Mouse (Mus musculus): ENCODE measurements around the gene Amt.

Amt gene

DNA sequence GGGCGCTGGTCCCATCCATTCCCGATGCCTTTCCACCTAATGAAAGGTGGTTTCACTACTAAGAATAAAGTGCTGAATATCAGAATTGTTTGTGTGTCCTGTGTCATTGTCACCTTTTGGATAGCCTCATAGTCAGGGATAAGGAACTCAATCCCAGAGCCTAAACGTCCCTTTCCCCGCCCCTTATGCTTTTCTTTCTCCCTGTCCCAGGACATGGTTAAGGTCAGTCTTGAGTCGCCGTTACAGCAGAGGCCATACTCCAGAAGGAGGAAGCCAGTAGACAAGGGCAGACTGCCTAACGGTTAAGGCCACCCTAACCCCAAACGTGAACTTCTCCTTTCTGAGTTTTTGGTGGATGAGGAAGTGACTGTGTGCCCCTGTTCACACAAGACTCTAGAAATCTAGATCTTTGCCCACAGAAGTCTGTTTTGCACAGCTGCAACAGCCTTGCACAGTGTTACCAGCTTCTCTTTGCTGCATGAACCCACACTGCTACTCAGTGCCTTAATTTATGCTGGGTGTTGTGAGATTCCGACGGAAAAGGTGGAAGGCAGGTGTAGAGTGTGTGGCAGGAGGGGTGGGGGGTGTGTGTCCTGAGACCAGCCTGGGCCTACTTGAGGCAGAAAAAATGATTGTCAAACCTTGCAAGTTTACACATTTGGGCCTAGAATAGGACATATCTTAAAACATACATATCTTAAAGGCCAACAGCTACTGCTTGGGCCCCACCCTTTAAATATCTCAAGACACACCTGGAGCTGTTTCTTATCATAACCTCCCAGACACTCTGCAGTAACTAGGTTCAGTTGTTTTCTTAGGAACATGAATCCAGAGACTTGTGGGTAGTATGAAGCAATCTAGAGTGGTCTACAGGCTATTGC lies 43.8 kb downstream of the Amt start:
- DNase-seq = peak; percentile 72 to 75

DNA sequence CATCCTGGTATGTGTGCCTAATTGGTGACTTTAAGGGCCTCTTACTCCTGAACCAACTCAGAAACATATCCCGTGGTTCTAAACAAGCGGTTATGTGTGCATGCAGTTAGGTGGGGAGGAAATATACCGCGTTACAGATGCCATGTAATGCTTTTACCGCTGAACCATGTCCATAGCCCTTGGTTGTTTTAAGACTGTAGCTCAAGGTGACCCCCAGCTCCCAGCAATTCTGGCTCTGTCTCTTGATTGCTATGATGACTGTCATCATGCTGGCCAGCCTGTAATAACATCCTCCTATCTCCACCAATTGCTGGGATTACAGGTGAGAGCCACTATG lies 44.5 kb downstream of the Amt start:
- no peak for DNase-seq

DNA sequence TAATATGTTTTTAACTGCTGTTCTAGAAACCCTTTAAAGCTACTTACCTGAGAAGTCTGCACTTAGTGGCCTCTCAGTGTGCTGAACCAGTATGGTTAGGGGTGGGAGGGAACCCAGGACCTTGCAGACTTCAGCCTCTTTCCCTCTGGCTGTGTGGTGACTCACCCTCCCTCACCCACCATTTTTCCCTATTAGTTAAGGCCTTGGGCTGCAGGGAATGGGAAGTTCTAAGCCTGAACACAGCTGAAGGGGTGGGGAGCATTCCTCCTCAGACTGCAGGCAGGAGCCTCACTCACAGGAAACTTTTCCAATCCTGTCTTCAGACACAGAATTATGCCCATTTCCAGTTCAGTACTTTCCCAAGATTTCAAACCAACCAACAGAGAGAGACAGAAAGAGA lies 45.1 kb downstream of the Amt start:
- no peak for DNase-seq

DNA sequence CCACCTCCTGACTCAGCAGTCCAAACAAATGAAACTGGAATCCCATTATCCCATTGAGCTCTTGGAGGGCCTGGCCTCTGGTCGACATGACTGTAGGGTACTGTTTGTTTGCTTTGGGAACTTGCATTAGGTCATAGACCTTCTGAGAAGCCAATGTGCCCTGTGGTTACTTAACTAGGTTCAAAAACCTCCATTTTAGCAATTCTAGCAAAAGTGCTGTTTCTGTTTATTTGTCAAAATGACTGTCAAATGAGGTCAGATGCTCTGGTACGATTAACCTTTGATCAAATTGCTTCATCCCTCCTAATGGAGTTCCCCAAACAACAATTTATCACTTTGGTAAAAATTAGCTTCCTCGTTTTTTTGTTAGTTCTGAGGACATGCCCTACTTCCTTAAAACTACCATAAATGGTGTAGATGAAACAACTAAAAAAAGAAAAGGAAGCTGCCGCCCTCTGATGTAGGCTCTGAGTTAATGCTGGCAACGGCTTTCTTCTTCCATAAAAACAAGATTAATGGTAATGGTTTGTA lies 45.7 kb downstream of the Amt start:
- peak; percentile 47 to 49 for DNase-seq

DNA sequence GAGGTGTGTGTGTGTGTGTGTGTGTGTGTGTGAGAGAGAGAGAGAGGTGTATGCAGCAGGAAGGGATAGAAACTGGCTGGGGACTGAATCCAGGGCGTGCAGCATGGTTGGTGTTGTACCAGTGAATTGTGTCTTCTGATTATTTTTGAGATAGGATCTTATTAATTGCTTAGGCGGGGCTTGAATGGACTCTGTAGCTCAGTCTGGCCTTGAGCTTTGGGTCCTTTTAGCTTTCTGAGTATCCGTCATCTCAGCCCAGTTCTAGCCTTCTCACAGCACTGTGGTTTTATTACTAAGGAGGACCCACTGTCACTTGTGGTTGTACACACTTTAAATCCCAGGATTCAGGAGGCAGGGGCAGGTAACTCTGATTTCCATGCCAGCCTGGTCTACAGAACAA lies 46.7 kb downstream of the Amt start:
- DNase-seq = no peak

DNA sequence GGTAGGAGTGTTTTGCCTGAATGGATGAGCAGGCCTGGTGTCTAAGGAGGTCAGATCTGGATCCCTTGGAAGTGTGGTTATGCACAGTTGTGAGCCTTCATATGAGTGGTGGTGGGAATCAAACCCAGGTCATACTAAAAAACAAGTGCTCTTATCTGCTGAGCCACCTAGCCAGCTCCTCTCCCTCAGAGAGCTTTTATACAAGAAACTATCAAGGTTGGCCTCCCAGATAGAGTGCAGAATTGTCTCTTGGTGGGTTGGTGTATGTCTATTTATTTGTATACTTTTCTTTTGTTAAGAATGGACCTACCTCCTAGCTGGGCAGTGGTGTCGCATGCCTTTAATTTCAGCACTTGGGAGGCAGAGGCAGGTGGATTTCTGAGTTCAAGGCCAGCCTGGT lies 47.2 kb downstream of the Amt start:
- no peak for DNase-seq

DNA sequence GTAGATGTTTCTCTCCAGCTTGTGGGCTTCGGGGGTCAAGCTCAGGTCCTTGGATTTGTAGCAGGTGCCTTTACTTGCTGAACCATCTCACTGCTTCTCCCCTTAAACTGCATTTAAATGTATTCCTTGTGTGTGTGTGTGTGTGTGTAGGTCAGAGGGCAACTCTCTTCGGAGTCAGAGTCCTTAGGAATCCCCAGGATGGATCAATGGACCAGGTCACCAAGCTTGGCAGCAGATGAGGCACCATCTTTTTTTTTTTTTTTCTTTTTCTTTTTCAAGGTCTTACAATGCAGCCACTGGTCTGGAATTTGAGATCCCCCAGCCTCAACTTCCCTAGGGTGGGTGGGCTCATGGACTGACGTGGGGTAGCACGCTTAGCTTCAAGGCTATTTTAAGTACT lies 47.8 kb downstream of the Amt start:
- DNase-seq = no peak

DNA sequence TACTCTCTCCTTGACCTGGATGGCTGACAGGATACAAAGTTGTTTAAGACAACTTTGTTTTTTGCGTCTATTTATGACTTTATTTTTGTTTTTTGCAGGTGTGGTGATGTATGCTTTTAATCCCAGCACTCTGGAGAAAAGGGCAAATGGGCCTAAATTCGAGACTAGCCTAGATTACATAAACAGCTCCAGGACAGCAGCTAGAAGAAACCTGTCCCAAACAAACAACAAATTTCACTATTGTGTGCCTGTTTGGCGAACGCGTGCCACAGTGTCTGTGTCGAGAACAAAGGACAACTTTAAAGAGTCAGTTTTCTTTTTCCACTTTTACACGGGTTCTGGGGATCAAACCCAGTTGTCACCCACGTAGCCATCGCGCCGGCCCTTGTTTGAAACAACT lies 50.4 kb downstream of the Amt start:
- DNase-seq = peak in 1 of 2 experiments; percentile 19

DNA sequence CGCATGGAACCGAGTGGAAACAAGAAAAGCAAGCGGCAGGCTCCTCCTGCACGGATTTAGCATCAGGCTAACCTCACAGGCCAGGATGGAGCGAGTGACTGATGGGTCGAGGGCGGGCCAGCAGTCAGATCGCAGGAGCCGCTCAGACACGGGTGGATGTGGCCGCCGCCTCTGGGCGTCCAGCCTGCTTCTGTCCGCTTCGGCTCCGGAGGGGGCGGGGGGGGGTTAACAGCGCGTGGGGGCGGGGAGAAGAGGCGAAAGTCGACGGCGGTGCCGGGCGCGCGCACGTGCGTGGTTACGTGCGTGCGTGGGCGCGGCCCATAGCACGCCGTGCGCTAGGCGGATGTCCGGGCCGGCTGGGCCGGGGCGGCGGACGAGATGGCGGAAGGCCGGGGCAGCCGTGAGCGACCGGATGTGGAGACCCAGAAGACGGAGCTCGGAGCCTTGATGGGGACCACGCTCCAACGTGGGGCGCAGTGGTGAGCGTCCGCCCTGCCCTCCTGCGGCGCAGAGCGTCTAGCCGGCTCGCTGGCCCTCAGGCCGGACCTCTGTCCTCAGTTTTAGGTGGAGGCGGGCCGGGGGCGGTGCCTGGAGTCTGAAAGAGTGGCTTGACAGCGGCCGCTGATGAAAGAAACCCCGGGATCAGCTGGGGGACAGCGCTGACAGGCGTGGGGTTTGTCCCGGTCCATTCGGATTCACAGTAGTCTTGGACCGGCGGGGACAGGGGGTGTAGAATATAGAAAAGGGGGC lies 51.1 kb downstream of the Amt start, which contains the start of gene Usp4:
Usp4 (plus strand) TSS at position 314 of the 750 bp plus-strand sequence.
- peak; percentile 87 to 89 for DNase-seq

DNA sequence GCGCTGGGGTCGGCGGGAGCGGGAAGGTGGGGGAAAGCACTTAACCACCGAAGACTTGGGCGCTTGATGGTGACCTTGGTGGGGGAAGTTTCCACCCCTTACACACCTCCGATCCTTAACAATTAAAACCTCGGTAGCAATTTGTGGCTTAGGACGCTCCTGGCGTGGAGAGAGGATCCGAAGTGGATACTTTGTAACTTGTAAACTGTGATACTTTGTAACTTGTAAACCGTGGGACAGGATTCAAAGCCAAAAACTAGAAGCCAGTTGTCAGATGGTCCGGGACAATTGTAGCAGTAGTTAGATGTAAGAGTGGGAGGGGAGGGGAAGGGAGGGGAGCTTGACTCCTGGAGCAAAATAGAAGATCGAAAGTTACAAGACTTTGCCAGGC lies 51.6 kb downstream of the Amt start:
- no peak for DNase-seq

DNA sequence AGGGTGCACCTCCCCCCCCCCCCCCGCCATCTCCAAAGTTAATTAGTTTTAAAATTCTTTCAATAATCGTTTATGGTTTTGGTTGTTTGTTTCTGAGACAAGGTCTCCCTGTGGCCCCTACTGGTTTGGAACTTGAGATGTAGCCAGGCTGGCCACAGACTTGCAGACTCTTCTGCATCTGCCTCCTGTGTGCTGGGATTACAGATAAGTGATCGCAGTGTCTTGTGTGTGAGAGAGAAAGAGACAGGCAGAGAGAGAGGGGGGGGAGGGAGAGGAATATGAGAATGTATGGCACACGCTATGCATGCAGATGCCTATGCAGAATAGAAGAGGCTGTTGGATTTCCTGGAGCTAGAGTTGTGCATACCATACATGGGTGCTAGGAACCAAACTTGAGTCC lies 53.1 kb downstream of the Amt start:
- DNase-seq = no peak
